Mouse (Mus musculus): ENCODE data around the gene Msx1.

Msx1 gene

DNA sequence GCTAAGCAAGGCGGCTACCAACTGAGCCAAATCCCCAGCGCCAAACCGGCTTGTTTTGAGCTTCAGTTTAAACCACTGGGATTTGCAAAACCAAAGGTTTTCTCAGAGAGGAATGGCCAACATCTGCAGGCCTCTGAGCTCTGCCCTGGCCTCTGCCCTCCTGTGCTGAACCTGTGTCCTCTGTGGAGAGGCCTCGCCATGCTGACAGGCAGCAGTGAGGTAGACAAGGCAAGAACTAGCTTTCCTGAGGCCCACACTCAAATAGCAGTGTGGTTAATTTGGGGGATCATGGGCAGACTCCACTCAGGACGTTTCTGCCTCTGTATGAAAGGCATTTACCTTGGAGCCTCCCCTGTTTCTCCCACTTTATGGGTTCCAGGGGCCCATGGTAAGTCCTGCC lies 27.6 kb downstream of the Msx1 start:
- no peak for DNase-seq (ENCODE audit: low spot score)

DNA sequence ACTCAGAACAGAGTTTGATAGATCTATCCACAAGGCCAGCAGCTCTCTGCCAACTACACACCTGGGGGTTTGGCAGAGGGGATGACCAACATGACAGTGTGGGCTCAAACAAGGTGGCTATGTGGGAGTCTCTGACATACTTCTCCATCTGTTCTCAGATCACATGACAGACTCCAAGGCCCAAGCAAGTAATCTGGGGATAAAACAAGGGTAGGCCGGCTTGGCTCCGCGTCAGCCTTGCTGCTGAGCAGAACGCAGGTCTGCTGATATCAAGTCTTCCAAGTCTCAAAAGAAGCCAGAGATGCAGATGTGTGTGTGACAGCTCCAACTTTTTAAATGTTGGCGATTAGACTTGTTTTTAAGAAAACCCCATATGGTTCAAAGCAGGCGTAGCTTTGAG lies 28.7 kb downstream of the Msx1 start:
- no peak for DNase-seq (ENCODE audit: low spot score)

DNA sequence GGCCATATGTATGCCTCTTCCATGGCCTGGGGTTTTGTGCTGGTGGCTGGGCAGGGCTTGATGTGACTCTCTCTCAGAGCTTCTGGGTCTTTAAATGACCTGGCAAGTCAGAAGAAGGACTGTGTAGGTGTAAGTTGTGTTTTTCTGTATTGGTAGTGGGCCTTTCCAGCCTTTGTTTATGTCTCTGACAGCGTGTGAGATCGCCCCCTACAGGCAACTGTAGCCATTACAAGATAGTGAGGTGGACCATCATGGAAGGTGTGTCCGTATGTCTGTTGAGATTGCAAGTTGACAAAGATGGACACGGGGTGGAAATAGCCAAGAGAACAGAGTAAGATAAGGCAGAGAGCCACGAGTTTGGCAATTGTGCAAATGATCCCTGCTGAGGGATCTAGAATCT lies 32.2 kb downstream of the Msx1 start:
- DNase-seq (ENCODE audit: low spot score) = no peak

DNA sequence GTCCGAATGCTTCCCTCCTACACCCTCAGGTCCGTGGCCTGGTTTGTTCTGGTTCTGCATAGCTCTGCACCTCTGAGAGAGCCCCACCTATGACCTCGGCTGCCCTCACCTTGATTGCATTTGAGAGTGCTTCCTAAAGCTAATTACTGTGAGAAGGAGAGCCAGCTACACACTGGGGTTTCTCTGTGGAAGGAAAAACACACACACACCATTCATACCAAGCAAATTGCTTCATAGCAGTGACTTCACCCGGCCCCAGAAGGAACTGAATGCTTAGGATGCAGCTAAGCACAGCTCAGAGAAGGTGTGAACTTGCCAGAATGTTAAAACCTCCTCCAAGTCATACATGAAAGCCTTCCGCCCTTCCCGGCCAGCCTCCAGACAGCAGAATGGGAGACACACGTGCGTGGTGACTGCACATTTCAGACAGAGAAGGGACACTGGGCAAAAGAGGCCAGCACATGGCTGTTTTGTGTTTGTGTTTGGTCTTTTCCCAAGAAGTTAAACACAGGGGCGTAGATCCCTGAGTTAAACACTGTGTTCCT lies 39.5 kb downstream of the Msx1 start:
- DNase-seq (ENCODE audit: low spot score) = no peak

DNA sequence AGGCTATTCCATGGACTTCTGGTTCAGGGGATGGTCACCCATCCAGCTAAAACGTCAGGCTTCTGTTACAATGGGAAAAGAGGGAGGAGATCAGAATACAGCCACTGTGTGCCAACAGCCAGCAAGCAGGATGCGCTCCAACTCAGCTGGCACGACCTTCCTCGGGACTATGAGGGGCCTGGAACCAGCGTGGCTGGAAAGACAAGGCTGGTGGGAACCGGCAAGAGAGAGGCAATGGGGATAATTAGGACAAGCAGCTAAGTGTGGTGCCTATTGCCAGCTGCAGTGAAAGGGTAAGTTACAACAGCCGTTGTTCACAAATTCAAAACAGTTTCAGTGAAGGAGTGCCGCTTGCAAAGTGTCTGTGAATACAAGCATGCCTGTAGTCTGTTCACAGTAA lies 41.1 kb downstream of the Msx1 start:
- DNase-seq (ENCODE audit: low spot score) = no peak

DNA sequence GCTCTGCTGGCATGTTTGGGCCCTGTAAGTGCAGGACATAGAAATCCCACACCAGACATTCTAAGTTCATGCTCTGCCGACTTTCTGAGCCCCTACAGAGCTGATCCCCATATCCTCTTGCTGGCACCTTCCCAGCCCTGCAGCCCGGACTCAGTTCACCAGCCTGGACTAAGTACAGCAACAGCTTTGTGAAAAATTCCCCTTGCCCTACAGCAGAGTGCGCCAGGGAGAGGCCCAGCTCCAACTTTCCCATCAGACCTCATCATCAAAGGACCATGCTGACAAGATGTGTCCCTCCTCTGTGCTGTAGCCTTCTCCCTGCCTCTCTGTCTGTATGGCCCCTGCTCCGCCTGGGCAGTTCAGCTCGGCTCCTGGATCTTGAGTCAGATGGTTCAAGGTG lies 48.7 kb downstream of the Msx1 start:
- DNase-seq (ENCODE audit: low spot score) = no peak

DNA sequence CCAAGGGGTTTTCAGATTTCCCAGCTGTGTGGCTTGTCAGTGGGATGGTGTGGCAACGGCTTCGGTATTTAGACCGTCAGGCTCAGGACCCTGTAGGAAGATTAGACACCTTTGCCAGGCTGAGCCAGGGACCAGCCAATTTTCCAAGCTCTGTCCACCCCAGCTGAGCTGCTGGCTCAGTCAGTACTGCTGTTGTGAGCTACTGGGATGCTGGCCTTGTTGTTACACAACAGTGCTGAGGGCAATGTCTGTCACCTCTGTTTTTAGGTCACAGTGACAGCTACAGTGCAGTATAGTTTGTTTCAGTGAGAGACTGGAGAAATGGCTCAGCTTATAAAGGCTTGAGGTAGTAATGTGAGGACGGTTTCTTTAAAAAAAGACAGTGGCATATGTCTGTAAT lies 50.4 kb downstream of the Msx1 start:
- no peak for DNase-seq (ENCODE audit: low spot score)

DNA sequence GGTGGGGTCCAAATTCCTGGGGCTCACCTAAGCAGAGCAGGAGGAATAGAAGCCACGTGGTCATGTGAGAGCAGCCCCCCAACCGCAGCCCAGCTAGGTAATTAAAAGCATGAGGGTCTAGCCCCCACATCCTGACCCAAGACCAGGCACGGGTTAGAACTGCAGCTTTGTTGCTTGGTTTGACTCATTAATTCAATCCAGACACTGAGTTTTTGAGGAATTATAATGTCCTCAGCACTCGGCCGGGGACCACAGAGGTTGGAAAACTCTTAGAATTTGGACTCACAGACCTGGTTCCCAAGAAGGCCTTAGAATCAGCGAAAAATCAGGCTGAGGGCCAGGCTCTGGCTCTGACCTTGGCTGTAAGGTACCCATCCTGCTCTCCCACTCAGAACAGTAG lies 53.5 kb downstream of the Msx1 start:
- DNase-seq (ENCODE audit: low spot score) = no peak

All from yolk sac, embryonic 10.5 days (tissue).